In genomic region chr11:77467784-77468183, GRCm38 (mm10) we compare ENCODE assay signal across 8 mouse cellular contexts. TPM values are rescaled to one million over a fixed set of nuclear protein-coding genes. Genes with fewer than 3 reads are reported as not detected.
DNase-seq lines count a peak whose midpoint lies in the region; ATAC-seq and TF ChIP-seq lines count a peak whose summit lies in the region.

No protein-coding gene starts in this region.

- H3K4me2 ChIP-seq in kidney, embryonic 15.5 days: peak overlapping the region; percentile 49
- peak overlapping the region; percentile 55 for H3K4me2 ChIP-seq in liver, embryonic 15.5 days
- H3K4me2 ChIP-seq in neural tube, embryonic 11.5 days (ENCODE audit: low read depth): no peak overlapping the region
- H3K4me2 ChIP-seq in stomach, postnatal 0 days (replicated peaks; ENCODE audit: low read depth): peak overlapping the region; percentile 27; the same call in 1 of the 2 replicates

- no peak overlapping the region; the same call in 1 of the 2 replicates for H3K27ac ChIP-seq in embryonic facial prominence, embryonic 10.5 days (replicated peaks)
- 0 out of 2 replicates have a peak overlapping the region, but pooled peaks have one; percentile 43 for H3K27ac ChIP-seq in heart, embryonic 10.5 days
- no peak overlapping the region for H3K27ac ChIP-seq in kidney, embryonic 15.5 days
- H3K27ac ChIP-seq in liver, embryonic 15.5 days (replicated peaks): no peak overlapping the region
- no peak overlapping the region for H3K27ac ChIP-seq in neural tube, embryonic 11.5 days (ENCODE audit: low read depth, low read length)
- no peak overlapping the region for H3K27ac ChIP-seq in stomach, postnatal 0 days (replicated peaks)

- no peak overlapping the region for H3ac ChIP-seq in C2C12 (ENCODE audit: control insufficient read depth, insufficient read length, low read depth)

- no peak for ATAC-seq in kidney, embryonic 15.5 days (replicated peaks; ENCODE audit: low FRiP score)
- no peak for ATAC-seq in liver, embryonic 15.5 days (ENCODE audit: insufficient read depth)
- no peak for ATAC-seq in neural tube, embryonic 11.5 days (ENCODE audit: insufficient read depth, low FRiP score, low TSS enrichment)
- peak; percentile 46; the same call in 1 of the 2 replicates for ATAC-seq in stomach, postnatal 0 days (ENCODE audit: low FRiP score, low TSS enrichment)

- peak; percentile 85 for DNase-seq in adrenal gland, adult 2 months
- peak; percentile 75 for DNase-seq in embryonic facial prominence, embryonic 10.5 days (ENCODE audit: low spot score)
- DNase-seq in heart, embryonic 10.5 days (ENCODE audit: low spot score): no peak
- DNase-seq in neural tube, embryonic 11.5 days (ENCODE audit: low spot score): peak; percentile 74
- DNase-seq in stomach, postnatal 0 days (ENCODE audit: low spot score): peak; percentile 86

- H3K27me3 ChIP-seq in C2C12 (ENCODE audit: control insufficient read depth, insufficient read depth, insufficient read length): no peaks in the 10 kb centered on the region
- H3K27me3 ChIP-seq in embryonic facial prominence, embryonic 10.5 days (replicated peaks; ENCODE audit: low read depth, poor library complexity, severe bottlenecking): peaks cover 82% of the 10 kb centered on the region
- H3K27me3 ChIP-seq in heart, embryonic 10.5 days (ENCODE audit: insufficient read depth, poor library complexity, severe bottlenecking): peaks cover 99% of the 10 kb centered on the region
- peaks cover 64% of the 10 kb centered on the region for H3K27me3 ChIP-seq in kidney, embryonic 15.5 days
- H3K27me3 ChIP-seq in liver, embryonic 15.5 days: peaks cover 57% of the 10 kb centered on the region
- H3K27me3 ChIP-seq in neural tube, embryonic 11.5 days (ENCODE audit: control insufficient read depth, insufficient read depth, low read length): peaks cover 36% of the 10 kb centered on the region
- H3K27me3 ChIP-seq in stomach, postnatal 0 days (ENCODE audit: control insufficient read depth, insufficient read depth, low read length): no peaks in the 10 kb centered on the region

- peaks cover 4% of the 10 kb centered on the region for H3K79me3 ChIP-seq in C2C12 (ENCODE audit: low read depth)

- no peaks in the 10 kb centered on the region for H3K9me3 ChIP-seq in embryonic facial prominence, embryonic 10.5 days
- H3K9me3 ChIP-seq in heart, embryonic 10.5 days: no peaks in the 10 kb centered on the region
- H3K9me3 ChIP-seq in kidney, embryonic 15.5 days (replicated peaks): no peaks in the 10 kb centered on the region
- H3K9me3 ChIP-seq in liver, embryonic 15.5 days (replicated peaks): no peaks in the 10 kb centered on the region
- no peaks in the 10 kb centered on the region for H3K9me3 ChIP-seq in neural tube, embryonic 11.5 days (ENCODE audit: control insufficient read depth, low read length)
- no peaks in the 10 kb centered on the region for H3K9me3 ChIP-seq in stomach, postnatal 0 days (ENCODE audit: control insufficient read depth, low read length)

- TF ChIP-seq CTCF in C2C12 (IDR thresholded peaks at IDR 0.05; ENCODE audit: control insufficient read depth, insufficient read depth, insufficient read length): peak; percentile 67
- TF ChIP-seq CTCF in stomach, postnatal 0 days (IDR thresholded peaks at IDR 0.05; ENCODE audit: low read depth): peak; percentile 86

- peaks cover 8% of the 10 kb centered on the region for H3K79me2 ChIP-seq in C2C12 (ENCODE audit: control insufficient read depth, insufficient read depth)

- H3K36me3 ChIP-seq in C2C12 (ENCODE audit: control insufficient read depth, insufficient read depth): peaks cover 30% of the 10 kb centered on the region
- H3K36me3 ChIP-seq in embryonic facial prominence, embryonic 10.5 days (replicated peaks): peaks cover 29% of the 10 kb centered on the region
- H3K36me3 ChIP-seq in heart, embryonic 10.5 days: peaks cover 39% of the 10 kb centered on the region
- peaks cover 26% of the 10 kb centered on the region for H3K36me3 ChIP-seq in kidney, embryonic 15.5 days
- no peaks in the 10 kb centered on the region for H3K36me3 ChIP-seq in liver, embryonic 15.5 days (replicated peaks)
- peaks cover 9% of the 10 kb centered on the region for H3K36me3 ChIP-seq in neural tube, embryonic 11.5 days (ENCODE audit: control insufficient read depth, insufficient read depth, low read length)
- H3K36me3 ChIP-seq in stomach, postnatal 0 days (ENCODE audit: control insufficient read depth, insufficient read depth, low read length): peaks cover 7% of the 10 kb centered on the region

- no peak overlapping the region for H3K4me3 ChIP-seq in C2C12 (ENCODE audit: insufficient read depth, poor library complexity, severe bottlenecking)
- peak overlapping the region; percentile 36 for H3K4me3 ChIP-seq in embryonic facial prominence, embryonic 10.5 days
- H3K4me3 ChIP-seq in heart, embryonic 10.5 days: peak overlapping the region; percentile 38
- H3K4me3 ChIP-seq in kidney, embryonic 15.5 days (replicated peaks): peak overlapping the region; percentile 19
- H3K4me3 ChIP-seq in liver, embryonic 15.5 days (replicated peaks): no peak overlapping the region
- H3K4me3 ChIP-seq in neural tube, embryonic 11.5 days (ENCODE audit: low read depth, low read length): no peak overlapping the region
- H3K4me3 ChIP-seq in stomach, postnatal 0 days (ENCODE audit: low read depth, low read length): no peak overlapping the region

- 16% methylated on average over 20 of the region's 20 CpGs for WGBS in embryonic facial prominence, embryonic 10.5 days
- WGBS in heart, embryonic 10.5 days: 14% methylated on average over 20 of the region's 20 CpGs
- WGBS in kidney, embryonic 15.5 days: 19% methylated on average over 20 of the region's 20 CpGs
- WGBS in liver, embryonic 15.5 days (ENCODE audit: insufficient replicate concordance): 7% methylated on average over 20 of the region's 20 CpGs
- 18% methylated on average over 20 of the region's 20 CpGs for WGBS in neural tube, embryonic 11.5 days
- WGBS in stomach, postnatal 0 days: 23% methylated on average over 20 of the region's 20 CpGs

- no peak for TF ChIP-seq EP300 in stomach, postnatal 0 days (optimal IDR thresholded peaks at IDR 0.05)

- H3K4me1 ChIP-seq in embryonic facial prominence, embryonic 10.5 days: peaks cover 19% of the 10 kb centered on the region
- peaks cover 55% of the 10 kb centered on the region for H3K4me1 ChIP-seq in heart, embryonic 10.5 days
- H3K4me1 ChIP-seq in kidney, embryonic 15.5 days: peaks cover 17% of the 10 kb centered on the region
- peaks cover 15% of the 10 kb centered on the region for H3K4me1 ChIP-seq in liver, embryonic 15.5 days (replicated peaks)
- no peaks in the 10 kb centered on the region for H3K4me1 ChIP-seq in neural tube, embryonic 11.5 days (ENCODE audit: control insufficient read depth, insufficient read depth, low read length)
- no peaks in the 10 kb centered on the region for H3K4me1 ChIP-seq in stomach, postnatal 0 days (replicated peaks; ENCODE audit: control insufficient read depth, insufficient read depth)

- 0 out of 2 replicates have a peak overlapping the region, but pooled peaks have one; percentile 26 for H3K9ac ChIP-seq in kidney, embryonic 15.5 days
- no peak overlapping the region for H3K9ac ChIP-seq in liver, embryonic 15.5 days
- no peak overlapping the region for H3K9ac ChIP-seq in neural tube, embryonic 11.5 days (ENCODE audit: low read length)
- H3K9ac ChIP-seq in stomach, postnatal 0 days (ENCODE audit: low read length): no peak overlapping the region

RNA-seq across cellular contexts. Expression of gene Coro6, which starts 5.6 kb away (rescaled TPM):
- 12.8 TPM for polyA plus RNA-seq in C2C12 (2012; fragmentation: generic; extraction: Trizol)
- 1 to 10 TPM; 1.3 to 2.0 TPM for total RNA-seq in adrenal gland, adult 2 months (2021)
- 6.0 and 9.2 TPM in 2 replicates for polyA plus RNA-seq in adrenal gland, adult 2 months (2012; rRNA removed)
- not detected in 2 replicates for polyA plus RNA-seq in embryonic facial prominence, embryonic 10.5 days (2016; fragmentation: Nextera tagmentation; extraction: Ambion mirVana)
- polyA plus RNA-seq in heart, embryonic 10.5 days (2016; fragmentation: Nextera tagmentation; extraction: Ambion mirVana): 15.9 and 24.4 TPM in 2 replicates
- 0.48 and 0.59 TPM in 2 replicates for polyA plus RNA-seq in kidney, embryonic 15.5 days (2015; fragmentation: Nextera tagmentation; extraction: Ambion mirVana)
- polyA plus RNA-seq in liver, embryonic 15.5 days (2015; fragmentation: Nextera tagmentation; extraction: Ambion mirVana): 0.16 and 0.35 TPM in 2 replicates
- polyA plus RNA-seq in neural tube, embryonic 11.5 days (2014; fragmentation: Nextera tagmentation; extraction: Ambion mirVana): 0.41 and 0.43 TPM in 2 replicates
- 0.11 and 0.22 TPM in 2 replicates for polyA plus RNA-seq in stomach, postnatal 0 days (2015; fragmentation: Nextera tagmentation; extraction: Ambion mirVana)

RNA-seq across cellular contexts. Expression of gene Ankrd13b, which starts 21.7 kb away (rescaled TPM):
- polyA plus RNA-seq in C2C12 (2012; fragmentation: generic; extraction: Trizol): 64.3 TPM
- total RNA-seq in adrenal gland, adult 2 months (2021): 1 to 10 TPM; 6.0 to 7.3 TPM
- 24.7 and 27.8 TPM in 2 replicates for polyA plus RNA-seq in adrenal gland, adult 2 months (2012; rRNA removed)
- polyA plus RNA-seq in embryonic facial prominence, embryonic 10.5 days (2016; fragmentation: Nextera tagmentation; extraction: Ambion mirVana): 11.8 and 13.1 TPM in 2 replicates
- 2.5 and 3.5 TPM in 2 replicates for polyA plus RNA-seq in heart, embryonic 10.5 days (2016; fragmentation: Nextera tagmentation; extraction: Ambion mirVana)
- 5.3 and 6.9 TPM in 2 replicates for polyA plus RNA-seq in kidney, embryonic 15.5 days (2015; fragmentation: Nextera tagmentation; extraction: Ambion mirVana)
- 0.58 and 0.75 TPM in 2 replicates for polyA plus RNA-seq in liver, embryonic 15.5 days (2015; fragmentation: Nextera tagmentation; extraction: Ambion mirVana)
- 19.4 and 20.5 TPM in 2 replicates for polyA plus RNA-seq in neural tube, embryonic 11.5 days (2014; fragmentation: Nextera tagmentation; extraction: Ambion mirVana)
- 2.4 and 3.0 TPM in 2 replicates for polyA plus RNA-seq in stomach, postnatal 0 days (2015; fragmentation: Nextera tagmentation; extraction: Ambion mirVana)

RNA-seq across cellular contexts. Expression of gene Git1, which starts 25.6 kb away (rescaled TPM):
- polyA plus RNA-seq in C2C12 (2012; fragmentation: generic; extraction: Trizol): 56.7 TPM
- 10 to 100 TPM; 42.1 to 48.8 TPM for total RNA-seq in adrenal gland, adult 2 months (2021)
- 69.5 and 72.1 TPM in 2 replicates for polyA plus RNA-seq in adrenal gland, adult 2 months (2012; rRNA removed)
- polyA plus RNA-seq in embryonic facial prominence, embryonic 10.5 days (2016; fragmentation: Nextera tagmentation; extraction: Ambion mirVana): 13.0 and 13.2 TPM in 2 replicates
- 9.0 and 11.9 TPM in 2 replicates for polyA plus RNA-seq in heart, embryonic 10.5 days (2016; fragmentation: Nextera tagmentation; extraction: Ambion mirVana)
- 9.7 and 12.6 TPM in 2 replicates for polyA plus RNA-seq in kidney, embryonic 15.5 days (2015; fragmentation: Nextera tagmentation; extraction: Ambion mirVana)
- polyA plus RNA-seq in liver, embryonic 15.5 days (2015; fragmentation: Nextera tagmentation; extraction: Ambion mirVana): 1.4 and 2.2 TPM in 2 replicates
- polyA plus RNA-seq in neural tube, embryonic 11.5 days (2014; fragmentation: Nextera tagmentation; extraction: Ambion mirVana): 18.7 and 21.2 TPM in 2 replicates
- polyA plus RNA-seq in stomach, postnatal 0 days (2015; fragmentation: Nextera tagmentation; extraction: Ambion mirVana): 5.9 and 7.9 TPM in 2 replicates

RNA-seq across cellular contexts. Expression of gene Abhd15, which starts 47.1 kb away (rescaled TPM):
- 1.5 TPM for polyA plus RNA-seq in C2C12 (2012; fragmentation: generic; extraction: Trizol)
- total RNA-seq in adrenal gland, adult 2 months (2021): 10 to 100 TPM; 12.1 to 29.9 TPM
- 28.7 and 38.9 TPM in 2 replicates for polyA plus RNA-seq in adrenal gland, adult 2 months (2012; rRNA removed)
- 5.8 and 6.8 TPM in 2 replicates for polyA plus RNA-seq in embryonic facial prominence, embryonic 10.5 days (2016; fragmentation: Nextera tagmentation; extraction: Ambion mirVana)
- polyA plus RNA-seq in heart, embryonic 10.5 days (2016; fragmentation: Nextera tagmentation; extraction: Ambion mirVana): 1.6 and 1.9 TPM in 2 replicates
- polyA plus RNA-seq in kidney, embryonic 15.5 days (2015; fragmentation: Nextera tagmentation; extraction: Ambion mirVana): 1.9 TPM in 2 replicates
- polyA plus RNA-seq in liver, embryonic 15.5 days (2015; fragmentation: Nextera tagmentation; extraction: Ambion mirVana): 3.9 and 4.9 TPM in 2 replicates
- polyA plus RNA-seq in neural tube, embryonic 11.5 days (2014; fragmentation: Nextera tagmentation; extraction: Ambion mirVana): 2.8 and 4.0 TPM in 2 replicates
- 1.8 and 1.9 TPM in 2 replicates for polyA plus RNA-seq in stomach, postnatal 0 days (2015; fragmentation: Nextera tagmentation; extraction: Ambion mirVana)

RNA-seq across cellular contexts. Expression of gene Trp53i13, which starts 48.0 kb away (rescaled TPM):
- 18.2 TPM for polyA plus RNA-seq in C2C12 (2012; fragmentation: generic; extraction: Trizol)
- 10 to 100 TPM in 1 of 2 experiments, 1 to 10 TPM in 1; 6.3 to 15.6 TPM for total RNA-seq in adrenal gland, adult 2 months (2021)
- 31.1 and 37.1 TPM in 2 replicates for polyA plus RNA-seq in adrenal gland, adult 2 months (2012; rRNA removed)
- 33.1 and 35.0 TPM in 2 replicates for polyA plus RNA-seq in embryonic facial prominence, embryonic 10.5 days (2016; fragmentation: Nextera tagmentation; extraction: Ambion mirVana)
- polyA plus RNA-seq in heart, embryonic 10.5 days (2016; fragmentation: Nextera tagmentation; extraction: Ambion mirVana): 25.2 and 30.2 TPM in 2 replicates
- 34.8 and 41.2 TPM in 2 replicates for polyA plus RNA-seq in kidney, embryonic 15.5 days (2015; fragmentation: Nextera tagmentation; extraction: Ambion mirVana)
- polyA plus RNA-seq in liver, embryonic 15.5 days (2015; fragmentation: Nextera tagmentation; extraction: Ambion mirVana): 5.2 TPM in 2 replicates
- polyA plus RNA-seq in neural tube, embryonic 11.5 days (2014; fragmentation: Nextera tagmentation; extraction: Ambion mirVana): 27.8 and 31.9 TPM in 2 replicates
- polyA plus RNA-seq in stomach, postnatal 0 days (2015; fragmentation: Nextera tagmentation; extraction: Ambion mirVana): 19.5 and 20.9 TPM in 2 replicates

Comparison
In these comparisons a context has a peak if more than half of its experiments do, and no peak if none do; other contexts are left out.
1. H3K4me3 ChIP-seq: peak in embryonic facial prominence, embryonic 10.5 days (single experiment), heart, embryonic 10.5 days (single experiment) and kidney, embryonic 15.5 days (single experiment); none in C2C12 (single experiment), liver, embryonic 15.5 days (single experiment), neural tube, embryonic 11.5 days (single experiment) and stomach, postnatal 0 days (single experiment).